Mouse (Mus musculus) ES-Bruce4 (cell line): ENCODE measurements at regions not wholly inside any gene's neighbourhood (a gene's known extent, or its start where the extent isn't known, plus 50 kb on each side); places are given as distances from the start of the nearest gene placed in this dataset.

Source experiments
- CTCF ChIP-seq: IDR thresholded peaks from one replicate; pipeline ENCODE4 v1.8.1; 2011; ENCODE audit warnings: low read depth, low read length
- POLR2A ChIP-seq: IDR thresholded peaks from one replicate; pipeline ENCODE4 v1.8.1; 2011; ENCODE audit warnings: low read length; ENCODE audit not compliant: insufficient read depth

GRCm38 (mm10) chr16:29983161-29983560, 81.0 kb upstream of the Hes1 start:
- TF ChIP-seq POLR2A (no peak), CTCF (no peak)
